ENCODE assay signal across 9 mouse cellular contexts in genomic region chr5:30214889-30215288, GRCm38 (mm10). TPM values are rescaled to one million over a fixed set of nuclear protein-coding genes. Genes with fewer than 3 reads are reported as not detected.
A peak's percentile ranks its signal among the peaks of the same experiment; 100 is the strongest.
DNase-seq lines count a peak whose midpoint lies in the region; ATAC-seq and TF ChIP-seq lines count a peak whose summit lies in the region.
"Had no signal": no experiment of that assay in that cellular context is flagged by ENCODE, and none has a peak within 500 bp of the region (broad histone marks: within the 10 kb centered on the region; RNA-seq: fewer than 3 reads in every experiment).

No protein-coding gene starts in this region.

- peak; percentile 85 for DNase-seq in intestine, embryonic 14.5 days (ENCODE audit: low spot score)
- DNase-seq in CD4-positive helper T cell, adult 2 months (ENCODE audit: low read depth, low spot score) = peak; percentile 54
- peak; percentile 48 to 56 for DNase-seq in adrenal gland, adult 18-20 months (ENCODE audit: low spot score in 2 of 2)
- DNase-seq in embryo, embryonic 11 days = peak; percentile 72
- DNase-seq in layer of hippocampus, adult 2 months (ENCODE audit: low spot score in 2 of 2) = peak; percentile 44 to 74
- peak; percentile 77 for DNase-seq in lung, postnatal 36 days
- peak; percentile 81 for DNase-seq in thymus, postnatal 4 days

- ATAC-seq in intestine, embryonic 14.5 days (replicated peaks; ENCODE audit: low FRiP score, low TSS enrichment, low read depth) = no peak
- ATAC-seq in intestine, embryonic 15.5 days = no peak

- H3K36me3 ChIP-seq in intestine, embryonic 14.5 days (ENCODE audit: control insufficient read depth, insufficient read depth, low read length) = no peaks in the 10 kb centered on the region
- no peaks in the 10 kb centered on the region for H3K36me3 ChIP-seq in intestine, embryonic 15.5 days
- H3K36me3 ChIP-seq: embryonic facial prominence, embryonic 12.5 days had no signal

- H3K27me3 ChIP-seq in intestine, embryonic 14.5 days (replicated peaks; ENCODE audit: control insufficient read depth, insufficient read depth, low read length) = no peaks in the 10 kb centered on the region
- H3K27me3 ChIP-seq in intestine, embryonic 15.5 days (replicated peaks) = no peaks in the 10 kb centered on the region
- H3K27me3 ChIP-seq: embryonic facial prominence, embryonic 12.5 days had no signal

- H3K4me2 ChIP-seq in intestine, embryonic 14.5 days (ENCODE audit: low read length) = no peak overlapping the region
- no peak overlapping the region for H3K4me2 ChIP-seq in intestine, embryonic 15.5 days (replicated peaks)
- H3K4me2 ChIP-seq: embryonic facial prominence, embryonic 12.5 days had no signal

- TF ChIP-seq CTCF in layer of hippocampus, adult 2 months (conservative IDR thresholded peaks at IDR 0.05) = peak; percentile 91

- H3K27ac ChIP-seq in intestine, embryonic 14.5 days (ENCODE audit: low read depth) = no peak overlapping the region
- H3K27ac ChIP-seq in intestine, embryonic 15.5 days = no peak overlapping the region
- no peak overlapping the region for H3K27ac ChIP-seq in layer of hippocampus, adult 2 months
- H3K27ac ChIP-seq: embryonic facial prominence, embryonic 12.5 days had no signal

- WGBS in intestine, embryonic 14.5 days = 10% methylated on average over 4 of the region's 4 CpGs
- WGBS in intestine, embryonic 15.5 days = 12% methylated on average over 4 of the region's 4 CpGs

- H3K9me3 ChIP-seq in intestine, embryonic 14.5 days (ENCODE audit: control insufficient read depth, low read length) = no peaks in the 10 kb centered on the region
- no peaks in the 10 kb centered on the region for H3K9me3 ChIP-seq in intestine, embryonic 15.5 days
- H3K9me3 ChIP-seq: embryonic facial prominence, embryonic 12.5 days had no signal

- H3K4me3 ChIP-seq in intestine, embryonic 14.5 days (ENCODE audit: low read depth, low read length) = no peak overlapping the region
- no peak overlapping the region for H3K4me3 ChIP-seq in intestine, embryonic 15.5 days (replicated peaks)
- H3K4me3 ChIP-seq in layer of hippocampus, adult 2 months = no peak overlapping the region
- H3K4me3 ChIP-seq: embryonic facial prominence, embryonic 12.5 days had no signal

- no peaks in the 10 kb centered on the region for H3K4me1 ChIP-seq in intestine, embryonic 14.5 days (replicated peaks; ENCODE audit: control insufficient read depth, insufficient read depth, low read length)
- H3K4me1 ChIP-seq in intestine, embryonic 15.5 days (replicated peaks) = no peaks in the 10 kb centered on the region
- H3K4me1 ChIP-seq: embryonic facial prominence, embryonic 12.5 days had no signal

- H3K9ac ChIP-seq in intestine, embryonic 14.5 days (ENCODE audit: low read length) = no peak overlapping the region
- no peak overlapping the region for H3K9ac ChIP-seq in intestine, embryonic 15.5 days
- H3K9ac ChIP-seq: embryonic facial prominence, embryonic 12.5 days had no signal

RNA-seq across cellular contexts. Expression of gene Adgrf3, which starts 9.4 kb away (rescaled TPM):
- 0.05 and 0.15 TPM in 2 replicates for polyA plus RNA-seq in intestine, embryonic 14.5 days (2014; fragmentation: Nextera tagmentation; extraction: Ambion mirVana)
- 0.19 and 0.38 TPM in 2 replicates for polyA plus RNA-seq in intestine, embryonic 15.5 days (2015; fragmentation: Nextera tagmentation; extraction: Ambion mirVana)
- not detected for total RNA-seq in adrenal gland, adult 18-20 months (2021)
- total RNA-seq in layer of hippocampus, adult 2 months (2021) = not detected

RNA-seq across cellular contexts. Expression of gene Selenoi, which starts 17.5 kb away (rescaled TPM):
- 33.3 and 35.0 TPM in 2 replicates for polyA plus RNA-seq in intestine, embryonic 14.5 days (2014; fragmentation: Nextera tagmentation; extraction: Ambion mirVana)
- polyA plus RNA-seq in intestine, embryonic 15.5 days (2015; fragmentation: Nextera tagmentation; extraction: Ambion mirVana) = 37.3 and 38.1 TPM in 2 replicates
- 10 to 100 TPM; 19.2 to 21.0 TPM for total RNA-seq in adrenal gland, adult 18-20 months (2021)
- 10 to 100 TPM; 34.9 to 35.3 TPM for total RNA-seq in layer of hippocampus, adult 2 months (2021)

RNA-seq across cellular contexts. Expression of gene Hadhb, which starts 59.8 kb away (rescaled TPM):
- polyA plus RNA-seq in intestine, embryonic 14.5 days (2014; fragmentation: Nextera tagmentation; extraction: Ambion mirVana) = 166 and 169 TPM in 2 replicates
- 246 and 269 TPM in 2 replicates for polyA plus RNA-seq in intestine, embryonic 15.5 days (2015; fragmentation: Nextera tagmentation; extraction: Ambion mirVana)
- total RNA-seq in adrenal gland, adult 18-20 months (2021) = 1,000 to 10,000 TPM in 1 of 2 experiments, 100 to 1,000 TPM in 1; 969 to 1,652 TPM
- 10 to 100 TPM; 88.4 to 93.2 TPM for total RNA-seq in layer of hippocampus, adult 2 months (2021)

RNA-seq across cellular contexts. Expression of gene Hadha, which starts 59.9 kb away (rescaled TPM):
- 125 and 133 TPM in 2 replicates for polyA plus RNA-seq in intestine, embryonic 14.5 days (2014; fragmentation: Nextera tagmentation; extraction: Ambion mirVana)
- polyA plus RNA-seq in intestine, embryonic 15.5 days (2015; fragmentation: Nextera tagmentation; extraction: Ambion mirVana) = 178 and 193 TPM in 2 replicates
- total RNA-seq in adrenal gland, adult 18-20 months (2021) = 100 to 1,000 TPM; 527 to 755 TPM
- 10 to 100 TPM; 77.8 to 80.9 TPM for total RNA-seq in layer of hippocampus, adult 2 months (2021)

Comparison
In these comparisons a context has a peak if more than half of its experiments do, and no peak if none do; other contexts are left out.
1. RNA of gene Hadhb, which starts 59.8 kb away (total RNA-seq): 969 to 1,652 TPM in adrenal gland, adult 18-20 months; 88.4 to 93.2 TPM in layer of hippocampus, adult 2 months; every median in the first group is over 10 times any median in the second.
2. Peak in every context shown above with its lines, with median percentiles within 50 percentile points of each other: DNase-seq.